Mouse (Mus musculus) myocyte (in vitro differentiated cells): ENCODE measurements around the gene Sox5. TPM values are rescaled to one million over a fixed set of nuclear protein-coding genes. Genes with fewer than 3 reads are reported as not detected.

Experiments
- H3K27me3 ChIP-seq: one replicate; pipeline ENCODE4 v1.6.1; 2011; ENCODE audit not compliant: control insufficient read depth, insufficient read depth, insufficient read length
- H3K36me3 ChIP-seq: one replicate; pipeline ENCODE4 v1.6.1; 2011; ENCODE audit not compliant: control insufficient read depth, insufficient read depth
- H3K4me2 ChIP-seq: one replicate; pipeline ENCODE4 v1.6.1; 2011; ENCODE audit warnings: low read depth, control low read depth
- H3K4me3 ChIP-seq: one replicate; pipeline ENCODE4 v1.5.1; 2011; ENCODE audit warnings: mild to moderate bottlenecking, control low read depth, moderate library complexity
- H3K79me2 ChIP-seq: one replicate; pipeline ENCODE4 v1.6.1; 2011; ENCODE audit not compliant: control insufficient read depth, insufficient read depth
- H3ac ChIP-seq: one replicate; pipeline ENCODE4 v1.6.1; 2011; ENCODE audit not compliant: control insufficient read depth, insufficient read length
- CEBPB ChIP-seq: IDR thresholded peaks from 2 replicates; pipeline ENCODE4 v1.6.1; 2011; ENCODE audit warnings: mild to moderate bottlenecking, moderate library complexity; ENCODE audit not compliant: poor library complexity, insufficient read depth, severe bottlenecking
- E2F4 ChIP-seq: IDR thresholded peaks from one replicate; pipeline ENCODE4 v1.6.1; 2011; ENCODE audit warnings: mild to moderate bottlenecking, control low read depth, moderate library complexity; ENCODE audit not compliant: insufficient read depth
- MAX ChIP-seq: IDR thresholded peaks from one replicate; pipeline ENCODE4 v1.6.1; 2011; ENCODE audit warnings: low read depth, mild to moderate bottlenecking, control low read depth
- MYOD1 ChIP-seq, 3 experiments: IDR thresholded peaks; one replicate each; pipeline ENCODE4 v1.6.1; 2011; ENCODE audit warnings: control low read depth in 2 of 3, low read depth in 2 of 3, mild to moderate bottlenecking in 2 of 3, moderate library complexity in 1 of 3; ENCODE audit not compliant: insufficient read length in 2 of 3, control insufficient read depth in 1 of 3
- MYOG ChIP-seq, 3 experiments: IDR thresholded peaks; one replicate each; pipeline ENCODE4 v1.6.1; 2011; ENCODE audit warnings: control low read depth in 2 of 3, low read depth in 2 of 3, mild to moderate bottlenecking in 2 of 3; ENCODE audit not compliant: insufficient read length in 2 of 3, control insufficient read depth in 1 of 3, insufficient read depth in 1 of 3
- POLR2A ChIP-seq: IDR thresholded peaks from one replicate; pipeline ENCODE4 v1.6.1; 2011; ENCODE audit warnings: low read depth, mild to moderate bottlenecking, control low read depth, moderate library complexity; ENCODE audit not compliant: insufficient read length
- POLR2AphosphoS2 ChIP-seq: IDR thresholded peaks from one replicate; pipeline ENCODE4 v1.6.1; 2011; ENCODE audit warnings: low read depth, control low read depth; ENCODE audit not compliant: insufficient read length
- REST ChIP-seq: IDR thresholded peaks from one replicate; pipeline ENCODE4 v1.6.1; 2011; ENCODE audit warnings: mild to moderate bottlenecking, control low read depth, moderate library complexity; ENCODE audit not compliant: insufficient read depth, insufficient read length
- SRF ChIP-seq: IDR thresholded peaks from one replicate; pipeline ENCODE4 v1.6.1; 2011; ENCODE audit warnings: low read depth; ENCODE audit not compliant: control insufficient read depth, insufficient read length
- TCF12 ChIP-seq: IDR thresholded peaks from one replicate; pipeline ENCODE4 v1.6.1; 2011; ENCODE audit warnings: mild to moderate bottlenecking, control low read depth; ENCODE audit not compliant: poor library complexity, insufficient read depth, severe bottlenecking
- TCF3 ChIP-seq: IDR thresholded peaks from one replicate; pipeline ENCODE4 v1.6.1; 2011; ENCODE audit warnings: low read depth, control low read depth; ENCODE audit not compliant: insufficient read length
- USF1 ChIP-seq: IDR thresholded peaks from one replicate; pipeline ENCODE4 v1.6.1; 2011; ENCODE audit warnings: low read depth, mild to moderate bottlenecking, control low read depth, moderate library complexity
- polyA plus RNA-seq: library from polyadenylated mRNA; unstranded; fragments of >200 nt; fragmentation: generic; extraction: Trizol; gene quantifications from one replicate; pipeline ENCODE4 v1.2.1, GENCODE M21; 2012; ENCODE audit warnings: missing spikeins

Sox5 gene
- polyA plus RNA-seq, 1 experiment: 0.50 TPM

DNA sequence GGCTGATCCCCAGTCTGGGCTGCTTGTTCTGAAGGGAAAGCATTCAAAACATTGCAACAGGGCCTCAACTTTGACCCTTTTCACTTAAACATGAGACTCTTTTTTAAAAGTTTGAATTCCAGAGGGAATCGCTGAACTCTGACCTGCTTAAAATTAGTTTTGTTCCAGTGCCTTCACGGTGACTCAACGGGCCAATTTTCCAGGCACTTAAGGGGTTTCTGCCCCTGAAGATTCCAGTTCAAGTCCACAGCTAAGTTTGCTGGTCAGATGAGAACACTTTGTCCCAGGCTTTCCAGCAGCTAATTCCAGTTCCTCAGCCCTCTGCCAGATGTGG lies 27.8 kb downstream of the Sox5 start:
- Histone ChIP-seq H3K4me3 (no peak overlapping the region), H3K36me3 (no peaks in the 10 kb centered on the region), H3K27me3 (no peaks in the 10 kb centered on the region), H3ac (no peak overlapping the region), H3K4me2 (no peak overlapping the region), H3K79me2 (no peaks in the 10 kb centered on the region)
- TF ChIP-seq TCF3: no peak
- no peak for TF ChIP-seq POLR2AphosphoS2
- TF ChIP-seq SRF: no peak
- no peak for TF ChIP-seq MAX
- no peak for TF ChIP-seq MYOD1 (IDR thresholded peaks at IDR 0.05; ENCODE audit: control insufficient read depth in 1 of 3, insufficient read length in 2 of 3, low read depth in 2 of 3)
- no peak for TF ChIP-seq MYOG (IDR thresholded peaks at IDR 0.05; ENCODE audit: control insufficient read depth in 1 of 3, insufficient read depth in 1 of 3, insufficient read length in 2 of 3, low read depth in 2 of 3)
- TF ChIP-seq POLR2A: no peak
- TF ChIP-seq USF1: no peak
- no peak for TF ChIP-seq TCF12
- no peak for TF ChIP-seq E2F4

DNA sequence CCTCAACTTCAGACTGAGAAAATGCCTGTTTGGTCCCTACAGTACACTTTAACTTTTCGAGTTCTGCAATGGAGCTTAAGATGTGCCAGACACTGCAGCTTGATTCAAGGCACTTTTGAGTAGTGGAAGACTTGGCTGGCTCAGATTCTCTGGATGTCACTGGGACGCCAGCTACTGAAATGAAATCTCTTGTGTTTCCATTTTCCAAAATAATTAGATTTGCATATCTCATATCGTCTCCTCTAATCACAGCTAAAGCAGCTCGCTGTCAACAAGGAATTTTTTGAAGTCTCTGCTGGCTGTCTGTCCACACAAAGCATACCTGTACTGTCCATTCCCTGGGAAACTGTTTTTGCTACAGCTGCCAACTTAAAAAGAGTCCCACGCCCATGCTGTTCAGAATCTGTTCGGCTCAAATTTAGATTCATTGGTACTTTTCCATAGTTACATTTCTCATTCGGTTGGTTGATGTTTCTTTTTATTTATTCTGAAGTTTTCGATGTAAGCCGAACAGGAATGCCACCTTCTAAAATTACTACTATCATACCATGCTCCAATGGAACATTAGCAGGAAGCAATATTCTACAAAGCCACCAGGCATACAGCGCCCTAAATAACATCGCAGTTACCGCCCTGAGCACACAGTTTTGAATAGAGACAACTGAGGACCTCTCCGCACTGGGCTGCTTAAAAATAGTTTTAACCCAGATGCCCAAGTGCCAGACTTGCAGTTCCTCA lies 28.4 kb downstream of the Sox5 start:
- no peak overlapping the region for H3K4me3 ChIP-seq
- H3K27me3 ChIP-seq: no peaks in the 10 kb centered on the region
- H3K36me3 ChIP-seq: no peaks in the 10 kb centered on the region
- H3K79me2 ChIP-seq: no peaks in the 10 kb centered on the region
- H3ac ChIP-seq: no peak overlapping the region
- H3K4me2 ChIP-seq: no peak overlapping the region
- TF ChIP-seq POLR2A (no peak), E2F4 (no peak), SRF (no peak), USF1 (no peak)

DNA sequence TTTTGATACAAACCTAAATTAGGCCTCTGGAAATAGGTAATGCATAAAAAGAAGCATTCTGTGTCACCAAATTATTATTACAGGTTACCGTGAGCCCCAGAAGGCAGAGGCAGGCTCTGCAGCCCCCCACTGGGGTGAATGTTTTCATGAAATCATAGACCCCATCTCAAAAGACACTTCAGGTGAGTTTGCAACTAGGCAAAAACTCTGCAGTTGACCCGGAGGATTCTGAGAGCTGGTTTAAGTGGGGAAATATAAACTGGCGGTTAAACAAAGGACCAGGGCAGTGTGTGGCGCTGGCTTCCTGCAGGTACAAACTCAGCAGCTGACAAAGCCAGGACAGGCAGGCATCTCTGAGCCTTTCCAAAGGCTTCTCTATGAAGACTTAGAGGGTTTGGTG lies 30.2 kb downstream of the Sox5 start:
- Histone ChIP-seq H3ac (no peak overlapping the region), H3K79me2 (no peaks in the 10 kb centered on the region), H3K4me3 (no peak overlapping the region), H3K27me3 (no peaks in the 10 kb centered on the region), H3K36me3 (no peaks in the 10 kb centered on the region), H3K4me2 (no peak overlapping the region)
- TF ChIP-seq MAX (no peak), MYOG (IDR thresholded peaks at IDR 0.05; ENCODE audit: control insufficient read depth in 1 of 3, insufficient read depth in 1 of 3, insufficient read length in 2 of 3, low read depth in 2 of 3) (no peak)

DNA sequence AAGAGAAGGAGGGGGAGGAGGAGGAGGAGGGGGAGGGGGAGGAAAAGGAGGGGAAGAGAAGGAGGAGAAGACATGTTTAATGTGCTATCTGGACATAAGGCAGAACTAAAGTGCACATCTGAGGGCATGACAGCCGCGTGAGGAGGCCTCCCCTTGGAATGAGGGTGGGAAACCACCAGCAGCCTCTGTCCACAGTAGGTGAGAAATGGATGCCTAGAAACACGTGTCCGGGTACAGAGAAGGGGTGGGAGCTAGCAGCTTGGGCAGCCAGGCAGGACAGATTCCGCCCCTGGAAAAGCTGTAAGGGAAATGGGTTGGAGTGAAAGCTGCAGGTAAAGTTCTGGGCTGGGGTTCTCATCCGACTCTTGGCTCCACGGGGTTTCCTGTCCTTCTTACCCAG lies 31.6 kb downstream of the Sox5 start:
- no peaks in the 10 kb centered on the region for H3K27me3 ChIP-seq
- no peak overlapping the region for H3ac ChIP-seq
- no peak overlapping the region for H3K4me2 ChIP-seq
- H3K4me3 ChIP-seq: no peak overlapping the region
- no peaks in the 10 kb centered on the region for H3K36me3 ChIP-seq
- no peaks in the 10 kb centered on the region for H3K79me2 ChIP-seq
- no peak for TF ChIP-seq SRF
- no peak for TF ChIP-seq USF1

DNA sequence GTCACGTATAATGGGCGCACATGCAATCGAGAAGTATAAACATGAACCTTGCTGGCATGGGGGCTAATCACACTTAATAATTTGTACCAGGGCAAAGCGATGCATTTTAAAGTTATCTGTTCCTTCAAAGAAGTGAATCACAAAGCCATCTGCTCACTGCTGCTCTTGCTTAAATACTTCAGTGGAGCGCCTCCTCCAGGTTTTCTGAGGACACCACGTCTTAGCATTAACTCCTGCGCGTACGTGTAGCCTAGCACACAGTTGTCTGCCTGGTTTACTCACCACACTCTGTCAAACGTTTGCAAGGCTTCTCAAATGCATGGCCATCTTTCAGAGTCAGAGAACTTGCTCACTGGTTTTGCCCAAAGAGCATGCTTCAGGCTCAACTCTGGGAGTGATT lies 35.3 kb downstream of the Sox5 start:
- Histone ChIP-seq H3K36me3 (no peaks in the 10 kb centered on the region), H3K4me3 (no peak overlapping the region), H3K27me3 (no peaks in the 10 kb centered on the region), H3K4me2 (no peak overlapping the region), H3ac (no peak overlapping the region), H3K79me2 (no peaks in the 10 kb centered on the region)
- TF ChIP-seq E2F4 (no peak), USF1 (no peak), POLR2A (no peak), POLR2AphosphoS2 (no peak), CEBPB (no peak), MYOG (IDR thresholded peaks at IDR 0.05; ENCODE audit: control insufficient read depth in 1 of 3, insufficient read depth in 1 of 3, insufficient read length in 2 of 3, low read depth in 2 of 3) (no peak), REST (no peak), TCF12 (no peak), MYOD1 (IDR thresholded peaks at IDR 0.05; ENCODE audit: control insufficient read depth in 1 of 3, insufficient read length in 2 of 3, low read depth in 2 of 3) (no peak)

- Histone ChIP-seq H3K79me2 (no peaks in the 10 kb centered on the region), H3ac (no peak overlapping the region), H3K36me3 (no peaks in the 10 kb centered on the region), H3K27me3 (no peaks in the 10 kb centered on the region), H3K4me3 (no peak overlapping the region), H3K4me2 (no peak overlapping the region)
- TF ChIP-seq MAX: no peak
- no peak for TF ChIP-seq TCF12
- TF ChIP-seq SRF: no peak
- TF ChIP-seq POLR2AphosphoS2: no peak
- TF ChIP-seq POLR2A: no peak
- TF ChIP-seq USF1: no peak
- no peak for TF ChIP-seq REST
- TF ChIP-seq TCF3: no peak
- TF ChIP-seq MYOG (IDR thresholded peaks at IDR 0.05; ENCODE audit: control insufficient read depth in 1 of 3, insufficient read depth in 1 of 3, insufficient read length in 2 of 3, low read depth in 2 of 3): no peak
- no peak for TF ChIP-seq MYOD1 (IDR thresholded peaks at IDR 0.05; ENCODE audit: control insufficient read depth in 1 of 3, insufficient read length in 2 of 3, low read depth in 2 of 3)
- no peak for TF ChIP-seq E2F4
- no peak for TF ChIP-seq CEBPB
Observed at GRCm38 (mm10) chr6:144742559-144742958, 39.2 kb downstream of the Sox5 start.
